Mouse (Mus musculus): ENCODE results near the gene Ostf1. TPM values are rescaled to one million over a fixed set of nuclear protein-coding genes. Genes with fewer than 3 reads are reported as not detected.

The Ostf1 gene
- total and polyA plus RNA-seq, 3 experiments, result 110 to 175 (median 131) TPM

DNA sequence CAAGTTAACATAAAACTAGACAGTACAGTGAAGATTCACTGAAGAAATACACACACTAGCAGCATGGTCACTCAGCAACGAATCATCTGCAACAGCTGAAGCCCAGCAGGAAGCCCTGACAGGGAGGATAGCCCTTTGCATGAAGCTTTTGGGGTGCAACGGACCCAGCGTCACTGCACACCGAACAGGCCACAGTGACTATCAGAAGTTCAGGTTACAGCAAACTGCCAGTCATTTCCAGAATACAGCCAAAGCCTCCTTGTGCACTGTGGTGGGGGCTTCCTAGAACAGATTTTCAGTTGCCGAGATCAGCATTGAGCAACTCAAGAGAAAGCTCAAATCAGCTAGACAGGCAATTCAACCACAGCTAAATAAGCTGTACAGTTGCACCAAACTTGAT, 54.3 kb downstream of the Ostf1 start:
- in situ Hi-C loops (cut with MboI; ENCODE audit: low pct_ligation_motif_present, low pct_unique_long_range_greater_than_20kb, low sequenced_read_pairs), result loop anchor here (25.0 kb wide), 1 partner anchor 260 kb away; no protein-coding TSS in a partner anchor

DNA sequence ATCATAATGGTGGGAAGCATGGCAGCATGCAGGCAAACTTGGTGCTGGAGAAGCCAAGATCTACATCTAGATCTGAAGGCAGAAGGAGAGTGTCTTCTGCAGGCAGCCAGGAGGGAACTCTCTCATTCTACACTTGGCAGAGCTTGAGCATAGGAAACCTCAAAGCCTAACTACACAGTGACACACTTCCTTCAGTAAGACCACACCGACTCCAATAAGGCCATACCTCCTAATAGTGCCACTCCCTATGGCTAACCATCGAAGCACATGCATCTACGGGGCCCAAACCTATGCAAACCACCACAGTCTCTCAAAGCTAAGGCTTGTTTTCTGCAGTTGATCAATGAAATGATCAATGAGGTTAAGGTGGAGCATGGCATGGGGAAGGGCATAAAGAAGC, 55.7 kb downstream of the Ostf1 start:
- Histone ChIP-seq H3K36me3 (replicated peaks in 1 of 2; ENCODE audit: control insufficient read depth in 1 of 2, insufficient read depth in 1 of 2, low read length in 1 of 2) (peaks cover 0 to 3% of the 10 kb centered on the region in 2 experiments), H3K4me1 (ENCODE audit: control insufficient read depth in 1 of 2, insufficient read depth in 2 of 2) (peaks cover 23 to 49% of the 10 kb centered on the region in 2 experiments), H3K4me3 (replicated peaks in 1 of 3; ENCODE audit: low read depth in 2 of 3, low read length in 2 of 3, poor library complexity in 1 of 3) (no peak overlapping the region), H3K9ac (ENCODE audit: insufficient read depth, low read depth) (no peak overlapping the region), H3K79me2 (replicated peaks; ENCODE audit: control insufficient read depth, extremely low read depth, insufficient read depth, poor library complexity, severe bottlenecking) (no peaks in the 10 kb centered on the region), H3K9me3 (replicated peaks; ENCODE audit: low read length) (no peaks in the 10 kb centered on the region), H3K27me3 (replicated peaks) (no peaks in the 10 kb centered on the region), H3K4me2 (ENCODE audit: insufficient read depth, low read depth, poor library complexity, severe bottlenecking) (no peak overlapping the region), H3K27ac (ENCODE audit: insufficient read depth, low read depth) (no peak overlapping the region)
- dilution Hi-C loops (cut with MboI; ENCODE audit: extremely low pct_ligation_motif_present, extremely low pct_unique_long_range_greater_than_20kb, low sequenced_read_pairs), result no loop called here
- in situ Hi-C loops (cut with MboI; ENCODE audit: low pct_ligation_motif_present, low pct_unique_long_range_greater_than_20kb, low sequenced_read_pairs), result loop anchor here (25.0 kb wide), 1 partner anchor 261 kb away; no protein-coding TSS in a partner anchor
- TF ChIP-seq MEF2A (IDR thresholded peaks at IDR 0.05; ENCODE audit: borderline replicate concordance, low read depth, low read length) (no peak), ETS1 (conservative IDR thresholded peaks at IDR 0.05; ENCODE audit: low read depth, low read length) (no peak), NRF1 (IDR thresholded peaks at IDR 0.05; ENCODE audit: low read depth, low read length) (no peak), HCFC1 (IDR thresholded peaks at IDR 0.05; ENCODE audit: low read depth, low read length) (no peak), JUND (conservative IDR thresholded peaks at IDR 0.05; ENCODE audit: low read depth, low read length) (no peak)
- DNase-seq (ENCODE audit: extremely low read depth), result no peak

More for the DNA sequence above, 54.3 kb downstream of the Ostf1 start:
- H3K9ac ChIP-seq (ENCODE audit: insufficient read depth, low read depth), result no peak overlapping the region
- peak; percentile 37; the same call in 1 of the 2 replicates for TF ChIP-seq EP300 (IDR thresholded peaks at IDR 0.05; ENCODE audit: low read length)
- TF ChIP-seq IRF4 (IDR thresholded peaks at IDR 0.05; ENCODE audit: low read depth, low read length), result peak; percentile 63
- 0 out of 2 replicates have a peak, but pooled peaks have one; percentile 42 for TF ChIP-seq JUND (conservative IDR thresholded peaks at IDR 0.05; ENCODE audit: low read depth, low read length)
- no peak for TF ChIP-seq RCOR1 (conservative IDR thresholded peaks at IDR 0.05; ENCODE audit: low read depth, low read length)
- no peak overlapping the region for H3K27ac ChIP-seq (ENCODE audit: insufficient read depth, low read depth)
- peak; percentile 53 for DNase-seq (ENCODE audit: extremely low read depth)
- no peaks in the 10 kb centered on the region for H3K79me2 ChIP-seq (replicated peaks; ENCODE audit: control insufficient read depth, extremely low read depth, insufficient read depth, poor library complexity, severe bottlenecking)
- peaks cover 25 to 56% of the 10 kb centered on the region in 2 experiments for H3K4me1 ChIP-seq (ENCODE audit: control insufficient read depth in 1 of 2, insufficient read depth in 2 of 2)
- H3K4me2 ChIP-seq (ENCODE audit: insufficient read depth, low read depth, poor library complexity, severe bottlenecking), result no peak overlapping the region
- H3K27me3 ChIP-seq (replicated peaks), result no peaks in the 10 kb centered on the region
- peaks cover 2 to 10% of the 10 kb centered on the region in 2 experiments for H3K36me3 ChIP-seq (replicated peaks in 1 of 2; ENCODE audit: control insufficient read depth in 1 of 2, insufficient read depth in 1 of 2, low read length in 1 of 2)
- dilution Hi-C loops (cut with MboI; ENCODE audit: extremely low pct_ligation_motif_present, extremely low pct_unique_long_range_greater_than_20kb, low sequenced_read_pairs), result no loop called here
- no peaks in the 10 kb centered on the region for H3K9me3 ChIP-seq (replicated peaks; ENCODE audit: low read length)
- H3K4me3 ChIP-seq (replicated peaks in 1 of 3; ENCODE audit: low read depth in 2 of 3, low read length in 2 of 3, poor library complexity in 1 of 3), result no peak overlapping the region

DNA sequence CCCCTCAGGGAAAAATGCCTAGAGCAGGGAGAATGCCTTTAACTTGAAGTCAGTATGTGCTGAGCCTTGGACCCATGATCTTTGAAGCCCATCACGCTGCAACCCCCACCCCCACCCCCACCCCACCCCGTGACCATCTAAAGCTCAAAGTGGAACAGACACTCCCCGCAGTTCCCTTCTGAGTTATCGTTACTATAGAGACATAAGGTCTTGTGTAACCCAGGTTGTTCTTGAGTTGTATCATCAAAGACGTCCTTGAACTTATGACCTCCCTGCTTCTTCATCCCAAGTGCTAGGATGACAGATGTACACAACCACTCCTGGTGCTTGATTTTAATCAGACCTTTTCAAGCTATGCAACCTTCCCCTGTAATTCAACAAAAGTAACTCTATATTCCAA, 57.7 kb downstream of the Ostf1 start:
- in situ Hi-C loops (cut with MboI; ENCODE audit: low pct_ligation_motif_present, low pct_unique_long_range_greater_than_20kb, low sequenced_read_pairs), result no loop called here
- H3K4me1 ChIP-seq (ENCODE audit: control insufficient read depth in 1 of 2, insufficient read depth in 2 of 2), result peaks cover 19 to 36% of the 10 kb centered on the region in 2 experiments
- H3K4me2 ChIP-seq (ENCODE audit: insufficient read depth, low read depth, poor library complexity, severe bottlenecking), result no peak overlapping the region
- no peaks in the 10 kb centered on the region for H3K79me2 ChIP-seq (replicated peaks; ENCODE audit: control insufficient read depth, extremely low read depth, insufficient read depth, poor library complexity, severe bottlenecking)
- no peak overlapping the region for H3K4me3 ChIP-seq (replicated peaks in 1 of 3; ENCODE audit: low read depth in 2 of 3, low read length in 2 of 3, poor library complexity in 1 of 3)
- no peaks in the 10 kb centered on the region for H3K36me3 ChIP-seq (replicated peaks in 1 of 2; ENCODE audit: control insufficient read depth in 1 of 2, insufficient read depth in 1 of 2, low read length in 1 of 2)
- DNase-seq (ENCODE audit: extremely low read depth), result no peak
- no peak overlapping the region for H3K27ac ChIP-seq (ENCODE audit: insufficient read depth, low read depth)
- no peak for TF ChIP-seq JUN (IDR thresholded peaks at IDR 0.05; ENCODE audit: insufficient read depth, low read depth, low read length)
- 0 out of 2 replicates have a peak, but pooled peaks have one; percentile 10 for TF ChIP-seq IRF4 (IDR thresholded peaks at IDR 0.05; ENCODE audit: low read depth, low read length)
- H3K9ac ChIP-seq (ENCODE audit: insufficient read depth, low read depth), result no peak overlapping the region
- H3K27me3 ChIP-seq (replicated peaks), result no peaks in the 10 kb centered on the region
- no peaks in the 10 kb centered on the region for H3K9me3 ChIP-seq (replicated peaks; ENCODE audit: low read length)
- dilution Hi-C loops (cut with MboI; ENCODE audit: extremely low pct_ligation_motif_present, extremely low pct_unique_long_range_greater_than_20kb, low sequenced_read_pairs), result no loop called here

All from CH12.LX (cell line).